Mouse (Mus musculus): ENCODE data around the gene Gm20388.

DNA sequence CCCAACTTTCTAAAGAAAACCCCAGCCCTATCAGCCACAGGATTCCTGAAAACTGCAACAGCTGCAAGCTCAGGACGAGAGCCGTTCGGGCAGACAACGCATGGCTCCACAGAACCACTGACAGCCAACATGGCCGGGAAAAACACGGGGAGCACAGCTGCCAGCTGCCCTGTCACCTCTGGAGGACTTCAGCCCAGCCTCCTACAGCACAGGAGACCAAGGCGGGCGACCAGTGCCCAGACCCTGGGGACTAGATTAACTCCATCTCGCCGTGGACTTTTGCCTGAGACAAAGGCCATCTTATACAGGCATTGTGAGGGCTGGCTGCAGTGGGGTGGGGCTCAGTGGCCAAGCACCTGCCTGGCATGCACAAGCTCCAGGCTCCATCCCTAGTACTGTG is 1739.3 kb downstream of the Gm20388 start:
- TF ChIP-seq CTCF (IDR thresholded peaks at IDR 0.05; ENCODE audit: low read depth, low read length) (no peak), GATA1 (IDR thresholded peaks at IDR 0.05; ENCODE audit: borderline replicate concordance, low read length) (no peak), GATA2 (IDR thresholded peaks at IDR 0.05; ENCODE audit: borderline replicate concordance, low read depth, low read length) (no peak)

All from G1E (cell line).